Mouse (Mus musculus): ENCODE results near the gene Hapln3.

Hapln3 gene

GRCm38 (mm10) chr7:79079212-79079611 is 51.6 kb downstream of the Hapln3 start:
- no peak for DNase-seq (ENCODE audit: low read depth, low spot score)

DNA sequence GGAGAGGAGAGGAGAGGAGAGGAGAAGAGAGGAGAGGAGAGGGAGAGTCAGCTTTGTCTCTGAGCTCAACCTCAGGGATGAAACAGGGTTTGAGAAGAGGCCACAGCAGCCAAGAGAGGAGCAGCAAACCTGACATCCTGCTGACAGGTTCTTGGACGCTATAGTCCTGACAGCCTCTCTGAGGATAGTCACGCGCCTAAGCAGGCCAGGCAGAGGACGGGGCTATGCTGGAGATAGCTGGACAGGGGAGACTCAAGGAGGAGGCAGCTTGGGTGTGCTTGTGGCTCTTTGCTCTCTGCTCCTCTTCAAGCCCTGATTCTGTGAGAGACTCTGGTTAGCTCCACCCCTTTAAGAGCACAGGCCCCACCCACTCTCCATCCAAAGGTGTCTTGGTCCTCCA is 62.6 kb downstream of the Hapln3 start:
- DNase-seq (ENCODE audit: low read depth, low spot score), result no peak

- no peak for DNase-seq (ENCODE audit: low read depth, low spot score)
Measured at GRCm38 (mm10) chr7:79067466-79067865, 63.4 kb downstream of the Hapln3 start.

All from telencephalon, adult 2 months (tissue).